Comparison of ENCODE assay signal across 1 mouse cellular context in the genomic region with DNA sequence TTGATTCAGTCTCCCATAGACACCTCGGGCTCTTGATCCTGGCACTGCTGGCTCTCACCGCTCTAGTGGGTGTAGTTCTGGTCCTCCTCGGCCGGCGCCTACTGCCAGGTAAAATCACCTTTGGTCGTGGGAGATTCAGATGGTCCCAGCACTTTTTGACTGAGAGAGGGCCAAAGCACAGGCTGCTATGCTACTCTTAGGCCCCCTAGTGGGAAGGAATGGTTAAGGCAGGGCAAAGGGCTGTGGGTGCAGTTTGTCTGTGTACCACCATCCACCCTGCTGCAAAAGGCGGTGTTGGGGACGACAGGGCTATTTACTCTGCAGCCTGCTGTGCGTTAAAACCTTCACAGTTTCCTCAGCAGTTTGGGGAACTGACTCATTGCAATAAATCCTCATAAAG.
TF ChIP-seq lines count a peak whose summit lies in the region.

No protein-coding gene starts in this region.

TF ChIP-seq in CH12.LX, 34 proteins besides CTCF, POLR2A, EP300 and RAD21:
- TF ChIP-seq PAX5 (IDR thresholded peaks at IDR 0.05; ENCODE audit: low read length) (no peak), JUN (IDR thresholded peaks at IDR 0.05; ENCODE audit: insufficient read depth, low read depth, low read length) (no peak), MYC (IDR thresholded peaks at IDR 0.05; ENCODE audit: low read depth, low read length) (0 out of 2 replicates have a peak, but pooled peaks have one; percentile 16), TBP (conservative IDR thresholded peaks at IDR 0.05; ENCODE audit: low read depth, low read length) (no peak), TCF12 (IDR thresholded peaks at IDR 0.05; ENCODE audit: low read depth, low read length) (no peak), RCOR1 (conservative IDR thresholded peaks at IDR 0.05; ENCODE audit: low read depth, low read length) (no peak), ETS1 (conservative IDR thresholded peaks at IDR 0.05; ENCODE audit: low read depth, low read length) (no peak), MAZ (IDR thresholded peaks at IDR 0.05; ENCODE audit: low read depth, low read length) (0 out of 2 replicates have a peak, but pooled peaks have one; percentile 22), SMC3 (IDR thresholded peaks at IDR 0.05; ENCODE audit: low read depth, low read length) (peak; percentile 77), KAT2A (IDR thresholded peaks at IDR 0.05; ENCODE audit: insufficient replicate concordance, low read length) (no peak)
